Mouse (Mus musculus): ENCODE results near the gene Rexo4. TPM values are rescaled to one million over a fixed set of nuclear protein-coding genes. Genes with fewer than 3 reads are reported as not detected.
A peak's percentile ranks its signal among the peaks of the same experiment; 100 is the strongest.

Gene Rexo4
- total and polyA plus RNA-seq, 3 experiments, result 53.6 to 74.8 (median 67.2) TPM

GRCm38 (mm10) chr2:26973116-26973515 lies 8.9 kb upstream of the Rexo4 start, which contains the start of gene Adamts13:
Gene Adamts13 (plus strand): TSS chr2:26973416.
- DNase-seq (ENCODE audit: extremely low read depth), result no peak
- peaks cover 6% of the 10 kb centered on the region for H3K27me3 ChIP-seq (replicated peaks)

GRCm38 (mm10) chr2:26967262-26967661 lies 3.1 kb upstream of the Rexo4 start:
- Histone ChIP-seq H3K9me3 (replicated peaks; ENCODE audit: low read length) (peaks cover 8% of the 10 kb centered on the region), H3K4me1 (ENCODE audit: control insufficient read depth in 1 of 2, insufficient read depth in 2 of 2) (peaks cover 2 to 16% of the 10 kb centered on the region in 2 experiments; a peak in 2 of 4 replicates), H3K27ac (ENCODE audit: insufficient read depth, low read depth) (no peak overlapping the region), H3K79me2 (replicated peaks; ENCODE audit: control insufficient read depth, extremely low read depth, insufficient read depth, poor library complexity, severe bottlenecking) (peaks cover 18% of the 10 kb centered on the region), H3K9ac (ENCODE audit: insufficient read depth, low read depth) (no peak overlapping the region), H3K27me3 (replicated peaks) (peaks cover 6% of the 10 kb centered on the region), H3K4me2 (ENCODE audit: insufficient read depth, low read depth, poor library complexity, severe bottlenecking) (no peak overlapping the region), H3K4me3 (replicated peaks in 1 of 3; ENCODE audit: low read depth in 2 of 3, low read length in 2 of 3, poor library complexity in 1 of 3) (no peak overlapping the region), H3K36me3 (replicated peaks in 1 of 2; ENCODE audit: control insufficient read depth in 1 of 2, insufficient read depth in 1 of 2, low read length in 1 of 2) (peaks cover 1 to 6% of the 10 kb centered on the region in 2 experiments)
- dilution Hi-C loops (cut with MboI; ENCODE audit: extremely low pct_ligation_motif_present, extremely low pct_unique_long_range_greater_than_20kb, low sequenced_read_pairs) (no loop called here), in situ Hi-C loops (cut with MboI; ENCODE audit: low pct_ligation_motif_present, low pct_unique_long_range_greater_than_20kb, low sequenced_read_pairs) (no loop called here)
- no peak for DNase-seq (ENCODE audit: extremely low read depth)
- TF ChIP-seq CTCF (conservative IDR thresholded peaks at IDR 0.05 in 1 of 2, IDR thresholded peaks at IDR 0.05 in 1 of 2; ENCODE audit: low read depth in 2 of 2, low read length in 2 of 2), result peak in 1 of 2 experiments; percentile 22; a peak in 1 of 4 replicates
- no peak for TF ChIP-seq POLR2A (IDR thresholded peaks at IDR 0.05; ENCODE audit: low read depth, low read length)
- TF ChIP-seq TBP (conservative IDR thresholded peaks at IDR 0.05; ENCODE audit: low read depth, low read length), result no peak
- TF ChIP-seq MXI1 (IDR thresholded peaks at IDR 0.05; ENCODE audit: low read depth, low read length), result no peak
- no peak for TF ChIP-seq ZNF384 (IDR thresholded peaks at IDR 0.05; ENCODE audit: low read depth, low read length)
- no peak for TF ChIP-seq ETS1 (conservative IDR thresholded peaks at IDR 0.05; ENCODE audit: low read depth, low read length)

More at GRCm38 (mm10) chr2:26973116-26973515, 8.9 kb upstream of the Rexo4 start, which contains the start of gene Adamts13:
- in situ Hi-C loops (cut with MboI; ENCODE audit: low pct_ligation_motif_present, low pct_unique_long_range_greater_than_20kb, low sequenced_read_pairs), result loop anchor here (5.0 kb wide), 1 partner anchor 34 kb away; the partner anchor contains the start of gene Cacfd1
- Histone ChIP-seq H3K4me1 (ENCODE audit: control insufficient read depth in 1 of 2, insufficient read depth in 2 of 2) (peaks cover 11 to 30% of the 10 kb centered on the region in 2 experiments), H3K27ac (ENCODE audit: insufficient read depth, low read depth) (no peak within 1 kb of the TSS), H3K9ac (ENCODE audit: insufficient read depth, low read depth) (peak within 1 kb of the TSS; percentile 26; the same call in 1 of the 2 replicates), H3K9me3 (replicated peaks; ENCODE audit: low read length) (no peaks in the 10 kb centered on the region), H3K79me2 (replicated peaks; ENCODE audit: control insufficient read depth, extremely low read depth, insufficient read depth, poor library complexity, severe bottlenecking) (no peaks in the 10 kb centered on the region), H3K36me3 (replicated peaks in 1 of 2; ENCODE audit: control insufficient read depth in 1 of 2, insufficient read depth in 1 of 2, low read length in 1 of 2) (no peaks in the 10 kb centered on the region), H3K4me3 (replicated peaks in 1 of 3; ENCODE audit: low read depth in 2 of 3, low read length in 2 of 3, poor library complexity in 1 of 3) (peak within 1 kb of the TSS in 1 of 3 experiments; percentile 23), H3K4me2 (ENCODE audit: insufficient read depth, low read depth, poor library complexity, severe bottlenecking) (peak within 1 kb of the TSS; percentile 33; the same call in 1 of the 2 replicates)
- dilution Hi-C loops (cut with MboI; ENCODE audit: extremely low pct_ligation_motif_present, extremely low pct_unique_long_range_greater_than_20kb, low sequenced_read_pairs), result no loop called here
- TF ChIP-seq ZKSCAN1 (IDR thresholded peaks at IDR 0.05; ENCODE audit: borderline replicate concordance, low read depth, low read length), result no peak
- TF ChIP-seq JUND (conservative IDR thresholded peaks at IDR 0.05; ENCODE audit: low read depth, low read length), result no peak

DNA sequence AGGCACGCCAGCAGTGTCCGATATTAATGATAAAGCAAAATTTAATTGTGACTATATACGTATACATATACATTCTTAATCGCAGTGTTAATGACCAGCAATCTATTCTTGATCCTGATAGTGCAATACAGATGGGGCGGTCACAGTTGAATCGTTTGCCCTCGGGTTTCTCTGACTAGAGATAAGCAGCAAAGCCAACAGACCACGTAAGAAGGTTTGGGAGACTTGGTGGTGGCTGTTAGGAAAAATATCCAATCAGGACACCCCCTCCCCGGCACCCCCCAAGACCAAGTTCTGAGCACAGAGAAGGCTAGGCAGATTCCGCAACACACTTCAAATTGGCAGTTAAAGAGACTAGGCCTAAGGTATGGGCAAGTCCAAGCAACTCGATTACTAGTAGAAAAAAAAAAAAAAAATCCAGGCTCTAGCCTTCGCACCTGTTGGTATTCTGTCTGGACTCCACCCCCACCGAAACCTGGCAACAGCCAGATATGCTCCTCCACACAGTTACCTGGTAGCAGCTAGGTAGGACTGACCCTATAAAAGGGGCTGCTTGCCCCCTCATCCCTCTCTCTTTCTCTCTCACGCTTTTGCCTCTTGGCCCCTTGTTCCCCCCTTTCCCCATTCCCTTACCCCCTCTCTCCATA lies 661 bp upstream of the Rexo4 start:
- peak overlapping the region; percentile 84 for H3K4me2 ChIP-seq (ENCODE audit: insufficient read depth, low read depth, poor library complexity, severe bottlenecking)
- peaks cover 23% of the 10 kb centered on the region for H3K79me2 ChIP-seq (replicated peaks; ENCODE audit: control insufficient read depth, extremely low read depth, insufficient read depth, poor library complexity, severe bottlenecking)
- H3K9me3 ChIP-seq (replicated peaks; ENCODE audit: low read length), result peaks cover 8% of the 10 kb centered on the region
- H3K27ac ChIP-seq (ENCODE audit: insufficient read depth, low read depth), result no peak overlapping the region
- dilution Hi-C loops (cut with MboI; ENCODE audit: extremely low pct_ligation_motif_present, extremely low pct_unique_long_range_greater_than_20kb, low sequenced_read_pairs), result no loop called here
- peaks cover 20 to 29% of the 10 kb centered on the region in 2 experiments for H3K36me3 ChIP-seq (replicated peaks in 1 of 2; ENCODE audit: control insufficient read depth in 1 of 2, insufficient read depth in 1 of 2, low read length in 1 of 2)
- in situ Hi-C loops (cut with MboI; ENCODE audit: low pct_ligation_motif_present, low pct_unique_long_range_greater_than_20kb, low sequenced_read_pairs), result no loop called here
- peak; percentile 11 for DNase-seq (ENCODE audit: extremely low read depth)
- H3K9ac ChIP-seq (ENCODE audit: insufficient read depth, low read depth), result peak overlapping the region; percentile 81
- TF ChIP-seq MEF2A (IDR thresholded peaks at IDR 0.05; ENCODE audit: borderline replicate concordance, low read depth, low read length) (no peak), JUND (conservative IDR thresholded peaks at IDR 0.05; ENCODE audit: low read depth, low read length) (no peak), E2F4 (IDR thresholded peaks at IDR 0.05; ENCODE audit: insufficient replicate concordance, low read depth, low read length) (no peak), ZMIZ1 (IDR thresholded peaks at IDR 0.05; ENCODE audit: low read depth, low read length) (no peak), KAT2A (IDR thresholded peaks at IDR 0.05; ENCODE audit: insufficient replicate concordance, low read length) (no peak), IRF4 (IDR thresholded peaks at IDR 0.05; ENCODE audit: low read depth, low read length) (no peak), JUN (IDR thresholded peaks at IDR 0.05; ENCODE audit: insufficient read depth, low read depth, low read length) (no peak), MAZ (IDR thresholded peaks at IDR 0.05; ENCODE audit: low read depth, low read length) (no peak), ZNF384 (IDR thresholded peaks at IDR 0.05; ENCODE audit: low read depth, low read length) (peak; percentile 43; the same call in 1 of the 2 replicates)
- no peaks in the 10 kb centered on the region for H3K27me3 ChIP-seq (replicated peaks)
- H3K4me3 ChIP-seq (replicated peaks in 1 of 3; ENCODE audit: low read depth in 2 of 3, low read length in 2 of 3, poor library complexity in 1 of 3), result peak overlapping the region; percentile 58 to 99 (median 81)
- peaks cover 4 to 28% of the 10 kb centered on the region in 2 experiments; a peak in 3 of 4 replicates for H3K4me1 ChIP-seq (ENCODE audit: control insufficient read depth in 1 of 2, insufficient read depth in 2 of 2)

Data from CH12.LX (cell line).